Mouse (Mus musculus): Measurements from ENCODE around the gene Dab1. TPM values are rescaled to one million over a fixed set of nuclear protein-coding genes. Genes with fewer than 3 reads are reported as not detected.

Gene Dab1
- polyA plus RNA-seq, 1 experiment from 2014 or later = 41.3 TPM

DNA sequence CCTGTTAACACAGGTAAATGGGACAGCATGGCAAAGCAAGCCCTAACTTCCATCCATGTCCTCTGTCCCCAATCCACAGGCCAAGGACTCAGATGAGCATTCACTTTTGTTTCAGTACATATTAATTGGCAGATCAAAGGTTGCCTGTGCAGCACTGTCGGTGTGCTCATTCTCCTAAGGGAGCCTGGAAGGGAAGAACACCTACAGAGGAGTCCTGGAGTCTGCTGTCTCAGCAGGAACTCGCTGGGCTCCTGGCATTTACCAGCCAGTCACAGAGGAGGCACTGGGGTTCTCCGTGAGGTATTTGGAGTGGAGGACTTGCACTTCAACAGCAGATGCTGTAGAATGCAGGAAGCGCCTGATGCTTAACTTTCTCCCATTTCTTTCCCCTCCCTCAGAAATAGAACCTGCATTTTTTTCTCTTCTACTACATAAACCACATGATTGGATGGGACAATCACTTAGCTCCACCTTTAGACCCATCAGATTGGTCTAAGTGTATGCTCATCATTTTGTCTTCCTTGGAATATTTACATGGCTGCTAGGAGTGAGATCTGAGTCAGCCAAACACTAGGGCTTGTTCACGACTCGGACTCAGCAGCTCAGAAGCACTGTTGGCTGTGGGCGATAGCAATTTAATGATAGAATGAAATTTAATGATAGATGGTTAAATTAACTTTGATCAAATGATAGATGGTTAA is 837.2 kb downstream of the Dab1 start:
- no peak overlapping the region for H3K4me3 ChIP-seq
- H3K27ac ChIP-seq = no peak overlapping the region
- H3K4me2 ChIP-seq (replicated peaks) = no peak overlapping the region
- no peaks in the 10 kb centered on the region for H3K36me3 ChIP-seq
- no peaks in the 10 kb centered on the region for H3K27me3 ChIP-seq (replicated peaks)
- no peaks in the 10 kb centered on the region for H3K4me1 ChIP-seq
- ATAC-seq (ENCODE audit: low FRiP score, low read depth) = no peak
- no peaks in the 10 kb centered on the region for H3K9me3 ChIP-seq
- 87% methylated on average over 7 of the region's 7 CpGs for WGBS
- H3K9ac ChIP-seq = no peak overlapping the region

DNA sequence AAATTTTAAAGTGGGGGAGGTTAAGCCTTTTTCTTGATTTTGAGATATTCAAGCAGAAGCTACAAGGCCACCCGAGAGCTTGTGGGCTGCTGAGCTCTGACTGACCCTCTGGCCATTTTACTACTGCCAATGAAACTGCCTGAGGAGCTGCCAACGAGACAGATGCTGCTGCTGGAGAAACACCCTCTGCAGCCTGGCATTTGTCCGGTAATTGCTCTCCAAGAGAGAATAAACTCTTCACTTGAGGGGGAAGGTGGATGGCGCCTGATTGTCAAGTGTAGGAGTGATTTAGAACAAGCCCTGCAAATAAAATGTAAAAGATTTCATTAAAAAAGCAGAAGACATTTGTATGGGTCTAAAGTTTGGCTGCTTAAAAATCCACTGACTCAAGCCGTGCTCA is 839.6 kb downstream of the Dab1 start:
- no peak for ATAC-seq (ENCODE audit: low FRiP score, low read depth)
- H3K27ac ChIP-seq = no peak overlapping the region
- no peaks in the 10 kb centered on the region for H3K9me3 ChIP-seq
- no peaks in the 10 kb centered on the region for H3K36me3 ChIP-seq
- H3K4me3 ChIP-seq = no peak overlapping the region
- 45% methylated on average over 5 of the region's 5 CpGs for WGBS
- no peaks in the 10 kb centered on the region for H3K4me1 ChIP-seq
- no peak overlapping the region for H3K9ac ChIP-seq
- no peaks in the 10 kb centered on the region for H3K27me3 ChIP-seq (replicated peaks)
- no peak overlapping the region for H3K4me2 ChIP-seq (replicated peaks)

GRCm38 (mm10) chr4:104461106-104462011 is 842.2 kb downstream of the Dab1 start:
- Histone ChIP-seq H3K27ac (no peak overlapping the region), H3K27me3 (replicated peaks) (no peaks in the 10 kb centered on the region), H3K4me3 (no peak overlapping the region), H3K9me3 (no peaks in the 10 kb centered on the region), H3K9ac (no peak overlapping the region), H3K36me3 (no peaks in the 10 kb centered on the region), H3K4me1 (no peaks in the 10 kb centered on the region), H3K4me2 (replicated peaks) (no peak overlapping the region)
- no peak for ATAC-seq (ENCODE audit: low FRiP score, low read depth)
- 72% methylated on average over 12 of the region's 12 CpGs for WGBS

- Histone ChIP-seq H3K36me3 (no peaks in the 10 kb centered on the region), H3K27ac (no peak overlapping the region), H3K27me3 (replicated peaks) (no peaks in the 10 kb centered on the region), H3K4me1 (no peaks in the 10 kb centered on the region), H3K9me3 (no peaks in the 10 kb centered on the region), H3K4me3 (no peak overlapping the region), H3K9ac (no peak overlapping the region), H3K4me2 (replicated peaks) (no peak overlapping the region)
- WGBS = 71% methylated on average over 11 of the region's 11 CpGs
- no peak for ATAC-seq (ENCODE audit: low FRiP score, low read depth)
These were observed 844.0 kb downstream of the Dab1 start for GRCm38 (mm10) chr4:104462932-104463780.

- no peak for ATAC-seq (ENCODE audit: low FRiP score, low read depth)
- H3K4me1 ChIP-seq = no peaks in the 10 kb centered on the region
- no peak overlapping the region for H3K9ac ChIP-seq
- no peak overlapping the region for H3K27ac ChIP-seq
- H3K36me3 ChIP-seq = no peaks in the 10 kb centered on the region
- no peak overlapping the region for H3K4me2 ChIP-seq (replicated peaks)
- H3K9me3 ChIP-seq = no peaks in the 10 kb centered on the region
- H3K4me3 ChIP-seq = no peak overlapping the region
- WGBS = 83% methylated on average over 7 of the region's 7 CpGs
- no peaks in the 10 kb centered on the region for H3K27me3 ChIP-seq (replicated peaks)
These were observed 844.6 kb downstream of the Dab1 start for GRCm38 (mm10) chr4:104463781-104464170.

- no peaks in the 10 kb centered on the region for H3K27me3 ChIP-seq (replicated peaks)
- H3K4me3 ChIP-seq = no peak overlapping the region
- ATAC-seq (ENCODE audit: low FRiP score, low read depth) = no peak
- no peak overlapping the region for H3K9ac ChIP-seq
- no peaks in the 10 kb centered on the region for H3K9me3 ChIP-seq
- no peak overlapping the region for H3K27ac ChIP-seq
- no peak overlapping the region for H3K4me2 ChIP-seq (replicated peaks)
- 87% methylated on average over 1 of the region's 1 CpGs for WGBS
- H3K36me3 ChIP-seq = no peaks in the 10 kb centered on the region
- H3K4me1 ChIP-seq = no peaks in the 10 kb centered on the region
These were observed 846.4 kb downstream of the Dab1 start for GRCm38 (mm10) chr4:104465594-104465993.

DNA sequence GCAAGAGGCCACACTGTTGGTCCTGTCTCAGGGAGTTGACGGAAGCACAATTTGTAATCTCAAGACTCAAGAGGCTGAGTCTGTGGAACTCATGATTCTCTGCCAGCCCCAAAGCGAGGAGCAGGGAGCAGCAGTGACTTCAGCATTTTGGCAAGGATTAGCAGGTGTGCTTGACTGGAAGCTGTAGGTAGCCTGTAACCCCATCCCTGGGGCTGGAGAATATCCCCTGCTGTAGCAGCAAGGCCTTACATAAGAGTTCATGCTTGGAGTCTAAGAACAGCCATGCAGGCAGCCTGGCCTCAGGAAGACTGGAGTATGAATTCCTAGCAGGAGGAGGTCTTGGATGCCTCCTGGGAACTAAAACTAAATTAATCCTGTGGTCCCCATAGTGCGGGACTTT is 849.5 kb downstream of the Dab1 start:
- H3K27ac ChIP-seq = no peak overlapping the region
- H3K4me2 ChIP-seq (replicated peaks) = no peak overlapping the region
- WGBS = 92% methylated on average over 3 of the region's 3 CpGs
- H3K4me1 ChIP-seq = no peaks in the 10 kb centered on the region
- no peak for ATAC-seq (ENCODE audit: low FRiP score, low read depth)
- no peak overlapping the region for H3K9ac ChIP-seq
- no peaks in the 10 kb centered on the region for H3K36me3 ChIP-seq
- H3K27me3 ChIP-seq (replicated peaks) = no peaks in the 10 kb centered on the region
- no peaks in the 10 kb centered on the region for H3K9me3 ChIP-seq
- no peak overlapping the region for H3K4me3 ChIP-seq

GRCm38 (mm10) chr4:104472915-104473314 is 853.8 kb downstream of the Dab1 start:
- no peaks in the 10 kb centered on the region for H3K4me1 ChIP-seq
- no peaks in the 10 kb centered on the region for H3K36me3 ChIP-seq
- no peak overlapping the region for H3K27ac ChIP-seq
- no peak overlapping the region for H3K4me2 ChIP-seq (replicated peaks)
- H3K9me3 ChIP-seq = no peaks in the 10 kb centered on the region
- 74% methylated on average over 4 of the region's 4 CpGs for WGBS
- no peak overlapping the region for H3K9ac ChIP-seq
- no peak overlapping the region for H3K4me3 ChIP-seq
- ATAC-seq (ENCODE audit: low FRiP score, low read depth) = no peak
- H3K27me3 ChIP-seq (replicated peaks) = no peaks in the 10 kb centered on the region

GRCm38 (mm10) chr4:104476841-104477240 is 857.7 kb downstream of the Dab1 start:
- H3K27ac ChIP-seq = no peak overlapping the region
- H3K4me1 ChIP-seq = no peaks in the 10 kb centered on the region
- H3K4me2 ChIP-seq (replicated peaks) = no peak overlapping the region
- no peak for ATAC-seq (ENCODE audit: low FRiP score, low read depth)
- WGBS = 92% methylated on average over 7 of the region's 7 CpGs
- H3K9me3 ChIP-seq = no peaks in the 10 kb centered on the region
- H3K4me3 ChIP-seq = no peak overlapping the region
- no peaks in the 10 kb centered on the region for H3K27me3 ChIP-seq (replicated peaks)
- H3K9ac ChIP-seq = no peak overlapping the region
- H3K36me3 ChIP-seq = no peaks in the 10 kb centered on the region

DNA sequence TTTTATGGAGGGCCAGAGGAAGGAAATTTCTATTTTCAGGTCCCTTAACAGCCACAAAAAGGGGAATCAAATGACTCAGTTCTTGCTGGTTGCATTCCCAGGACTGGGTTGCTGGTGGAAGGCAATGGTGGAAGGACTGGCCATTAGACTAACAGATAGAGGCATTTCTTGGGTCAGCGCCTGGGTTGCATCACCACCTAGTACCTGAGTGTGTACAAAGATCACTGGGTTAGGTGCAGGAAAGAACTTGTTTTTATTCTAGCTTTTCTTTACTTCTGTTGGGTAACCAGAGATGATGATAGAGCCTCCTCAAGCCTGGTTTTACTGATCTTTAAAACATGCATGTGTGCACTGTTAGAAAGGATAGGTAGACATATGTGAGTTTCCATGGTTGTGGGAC is 864.8 kb downstream of the Dab1 start:
- Histone ChIP-seq H3K9me3 (no peaks in the 10 kb centered on the region), H3K27ac (no peak overlapping the region), H3K27me3 (replicated peaks) (no peaks in the 10 kb centered on the region), H3K4me2 (replicated peaks) (no peak overlapping the region), H3K4me3 (no peak overlapping the region), H3K4me1 (no peaks in the 10 kb centered on the region), H3K36me3 (no peaks in the 10 kb centered on the region), H3K9ac (no peak overlapping the region)
- 93% methylated on average over 1 of the region's 1 CpGs for WGBS
- no peak for ATAC-seq (ENCODE audit: low FRiP score, low read depth)

GRCm38 (mm10) chr4:104497221-104497620 is 878.1 kb downstream of the Dab1 start:
- Histone ChIP-seq H3K27me3 (replicated peaks) (no peaks in the 10 kb centered on the region), H3K4me1 (peaks cover 6% of the 10 kb centered on the region), H3K4me3 (no peak overlapping the region), H3K9me3 (no peaks in the 10 kb centered on the region), H3K36me3 (no peaks in the 10 kb centered on the region), H3K27ac (no peak overlapping the region), H3K4me2 (replicated peaks) (no peak overlapping the region), H3K9ac (no peak overlapping the region)
- ATAC-seq (ENCODE audit: low FRiP score, low read depth) = no peak
- 44% methylated on average over 1 of the region's 1 CpGs for WGBS

GRCm38 (mm10) chr4:104500112-104500511 is 881.0 kb downstream of the Dab1 start:
- Histone ChIP-seq H3K4me1 (peaks cover 6% of the 10 kb centered on the region), H3K9ac (no peak overlapping the region), H3K27me3 (replicated peaks) (no peaks in the 10 kb centered on the region), H3K4me2 (replicated peaks) (no peak overlapping the region), H3K4me3 (no peak overlapping the region), H3K27ac (no peak overlapping the region), H3K9me3 (no peaks in the 10 kb centered on the region), H3K36me3 (no peaks in the 10 kb centered on the region)
- no peak for ATAC-seq (ENCODE audit: low FRiP score, low read depth)
- 85% methylated on average over 2 of the region's 2 CpGs for WGBS

Data from neural tube, embryonic 12.5 days (tissue).